Mouse (Mus musculus): ENCODE measurements at regions not wholly inside any gene's neighbourhood (a gene's known extent, or its start where the extent isn't known, plus 50 kb on each side); places are given as distances from the start of the nearest gene placed in this dataset.
"Not testable (repeated sequence)": the region's sequence is repeated elsewhere in the genome, so short reads cannot be mapped to it uniquely, and the experiment has no call there.

DNA sequence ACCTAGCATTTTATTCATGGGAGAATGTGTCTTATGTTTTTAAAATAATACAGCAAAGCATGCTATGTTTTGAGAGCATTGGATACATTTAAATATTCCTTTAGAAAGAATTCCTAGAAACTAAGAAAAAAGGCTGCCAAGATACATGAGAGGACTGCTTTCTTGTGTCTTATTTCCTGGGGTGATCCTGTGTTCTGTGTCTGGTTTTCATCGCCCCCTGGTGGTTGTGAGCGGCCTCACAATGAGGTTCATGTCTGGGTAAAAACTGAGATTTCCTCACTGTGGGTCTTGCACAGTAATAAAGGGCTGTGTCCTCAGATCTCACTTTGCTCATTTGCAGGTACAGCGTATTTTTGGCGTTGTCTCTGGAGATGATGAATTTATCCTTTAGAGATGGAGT, 469.2 kb downstream of the Adam6a start:
- not testable (repeated sequence) for DNase-seq

DNA sequence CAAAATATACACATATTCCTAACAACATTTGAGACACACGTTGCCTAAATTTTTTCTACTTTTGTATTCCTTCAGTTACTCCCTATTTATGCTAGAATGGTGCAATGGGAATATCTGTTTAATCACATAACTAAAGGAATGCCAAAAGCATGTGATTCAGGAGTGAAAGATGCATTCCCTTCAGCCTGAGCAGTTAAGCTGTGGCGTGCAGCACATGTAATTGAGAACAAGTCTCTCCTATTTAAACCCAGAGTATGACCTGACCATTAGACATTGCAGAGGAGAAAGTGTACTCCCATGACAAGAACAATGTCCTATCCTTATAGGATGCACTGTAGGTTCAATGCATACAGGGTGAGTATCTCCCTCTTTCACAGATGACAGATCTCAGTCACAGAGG, 493.3 kb downstream of the Adam6a start:
- not testable (repeated sequence) for DNase-seq

DNA sequence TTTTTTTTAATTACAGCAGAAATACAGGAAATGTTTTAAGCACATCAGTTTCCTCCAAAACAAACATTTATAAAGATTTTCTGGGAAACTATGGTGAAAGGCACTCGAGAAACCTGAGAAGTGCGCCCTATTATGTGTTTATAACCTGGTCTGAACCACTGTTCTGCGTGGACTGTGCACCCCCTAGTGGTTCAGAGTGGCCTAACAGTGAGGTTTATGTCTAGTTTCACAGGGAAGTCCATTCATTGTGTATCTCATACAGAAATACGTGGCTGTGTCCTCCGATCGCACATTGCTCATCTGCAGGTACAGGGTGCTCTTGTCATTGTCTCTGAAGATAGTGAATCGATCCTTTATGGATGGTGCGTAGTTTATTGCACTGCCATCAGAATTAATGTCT, 504.3 kb downstream of the Adam6a start:
- not testable (repeated sequence) for DNase-seq

DNA sequence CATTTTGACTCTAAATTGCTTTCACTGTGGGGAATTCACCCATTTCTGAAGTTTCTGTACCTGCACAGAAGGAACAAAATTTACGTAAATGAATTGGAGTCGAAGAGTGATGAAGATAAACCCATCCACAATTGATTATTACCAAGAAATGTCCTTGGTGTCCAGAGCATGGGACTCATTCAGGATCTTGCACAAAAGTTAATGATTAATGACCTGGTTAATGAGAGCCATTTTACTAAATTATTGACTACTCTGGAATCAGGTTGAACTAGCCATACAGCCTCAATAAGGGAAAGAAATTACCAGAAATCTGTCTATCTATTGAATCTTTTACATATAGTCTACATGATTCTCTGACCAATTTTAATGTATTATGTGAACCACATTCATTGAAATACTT, 509.6 kb downstream of the Adam6a start:
- DNase-seq: no peak

DNA sequence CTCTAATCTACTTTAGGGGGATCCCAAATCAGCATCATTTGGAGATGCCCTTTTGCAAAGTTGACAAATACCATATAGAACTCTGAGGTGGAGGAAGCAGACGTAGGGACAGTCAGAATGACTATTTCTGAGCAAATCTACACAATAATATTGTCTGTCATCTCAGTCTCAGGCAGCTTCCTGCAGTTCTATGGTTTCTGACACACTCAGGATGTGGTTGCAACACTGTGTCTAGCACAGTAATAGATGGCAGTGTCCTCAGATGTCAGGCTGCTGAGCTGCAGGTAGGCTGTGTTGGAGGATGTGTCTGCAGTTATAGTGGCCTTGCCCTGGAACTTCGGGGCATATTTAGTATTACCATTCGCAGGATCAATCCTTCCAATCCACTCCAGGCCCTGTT, 515.9 kb downstream of the Adam6a start:
- no peak for DNase-seq

DNA sequence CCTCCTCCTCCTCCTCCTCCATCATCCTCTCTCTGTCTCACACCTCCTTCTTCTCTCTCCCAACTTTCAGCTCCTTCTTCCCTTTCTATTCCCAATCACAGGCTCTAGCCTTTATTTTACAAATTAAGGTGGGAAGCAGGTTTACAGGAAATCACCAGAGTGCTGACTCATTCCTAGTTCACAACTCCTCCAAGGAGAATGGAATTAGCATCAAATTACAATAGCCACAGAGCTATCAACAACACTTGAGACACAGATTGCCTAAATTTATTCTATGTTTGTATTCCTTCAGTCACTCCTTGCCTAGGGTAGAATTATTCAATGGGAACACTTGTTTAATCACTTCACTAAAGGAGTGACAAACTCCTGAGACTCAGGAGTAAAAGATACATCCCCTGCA, 523.5 kb downstream of the Adam6a start:
- no peak for DNase-seq

DNA sequence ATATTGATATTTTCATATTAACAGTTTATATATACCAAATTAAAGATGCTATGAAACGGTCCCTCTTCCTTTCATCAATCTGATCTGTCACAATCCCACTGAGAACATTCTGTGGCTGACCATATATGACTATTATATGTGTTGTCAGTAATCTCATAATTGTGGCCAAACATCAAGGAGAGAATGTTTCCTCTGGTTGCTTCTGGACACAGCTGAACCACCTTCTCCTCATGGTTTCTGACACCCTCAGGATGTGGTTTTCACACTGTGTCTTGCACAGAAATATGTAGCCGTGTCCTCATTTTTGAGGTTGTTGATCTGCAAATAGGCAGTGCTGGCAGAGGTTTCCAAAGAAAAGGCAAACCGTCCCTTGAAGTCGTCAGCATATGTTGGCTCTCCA, 565.0 kb downstream of the Adam6a start:
- DNase-seq: not testable (repeated sequence)

DNA sequence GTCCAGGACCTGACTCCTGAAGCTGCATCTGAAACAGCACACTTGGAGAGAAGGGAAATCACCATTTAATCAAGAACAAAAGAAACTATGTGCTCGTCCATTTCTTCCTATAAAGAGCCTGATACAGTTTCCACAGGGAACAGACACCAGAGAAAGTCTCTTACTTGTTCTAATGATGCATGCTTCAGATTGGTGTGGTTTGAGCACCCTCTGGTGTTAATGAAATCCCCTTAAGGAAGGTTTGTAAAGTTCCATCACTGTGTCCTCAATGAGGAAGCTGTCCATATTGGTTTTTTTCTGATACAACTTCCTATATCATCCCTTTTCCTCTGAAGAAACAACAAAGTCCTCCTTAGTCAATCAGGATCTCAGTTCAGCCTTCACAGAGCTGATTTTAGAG, 591.2 kb downstream of the Adam6a start:
- no peak for DNase-seq

DNA sequence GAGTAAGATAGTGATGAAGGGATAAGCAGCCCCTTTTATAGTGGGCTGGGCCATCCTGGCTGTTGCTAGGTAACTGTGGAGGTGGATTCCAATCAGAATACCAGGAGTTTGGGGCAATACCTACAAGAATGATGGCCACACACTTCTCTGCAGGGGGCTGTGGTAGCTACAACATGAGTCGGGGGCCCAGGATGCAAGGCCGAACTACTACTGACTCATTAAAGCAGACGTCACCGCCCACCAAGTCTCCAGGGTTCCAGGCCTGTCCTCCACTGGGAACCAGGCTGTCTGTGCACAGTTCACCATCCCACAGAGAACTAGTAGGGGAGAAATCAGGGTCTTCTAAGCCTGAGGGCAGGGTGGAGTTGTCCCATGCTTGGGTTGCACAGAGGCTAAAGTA, 605.1 kb downstream of the Adam6a start:
- no peak for DNase-seq

DNA sequence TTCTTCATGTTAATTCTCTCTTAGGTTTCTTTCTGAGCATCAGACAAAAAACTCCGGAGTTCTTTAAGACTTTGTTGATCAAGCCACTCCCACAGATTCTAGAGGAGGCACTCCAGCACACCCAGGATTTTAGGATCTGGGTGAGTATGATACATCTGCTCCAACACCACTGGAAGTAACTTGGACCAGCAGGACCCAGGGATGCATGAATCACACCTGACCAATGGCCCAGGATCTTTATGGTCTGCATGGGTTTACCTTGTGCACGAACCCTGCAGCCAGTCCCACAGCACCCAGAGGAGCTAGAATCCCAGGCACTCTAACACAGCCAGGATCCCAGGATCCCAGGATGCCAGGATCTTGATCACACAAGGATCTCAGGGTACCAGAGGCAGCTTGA, 628.6 kb downstream of the Adam6a start:
- no peak for DNase-seq

DNA sequence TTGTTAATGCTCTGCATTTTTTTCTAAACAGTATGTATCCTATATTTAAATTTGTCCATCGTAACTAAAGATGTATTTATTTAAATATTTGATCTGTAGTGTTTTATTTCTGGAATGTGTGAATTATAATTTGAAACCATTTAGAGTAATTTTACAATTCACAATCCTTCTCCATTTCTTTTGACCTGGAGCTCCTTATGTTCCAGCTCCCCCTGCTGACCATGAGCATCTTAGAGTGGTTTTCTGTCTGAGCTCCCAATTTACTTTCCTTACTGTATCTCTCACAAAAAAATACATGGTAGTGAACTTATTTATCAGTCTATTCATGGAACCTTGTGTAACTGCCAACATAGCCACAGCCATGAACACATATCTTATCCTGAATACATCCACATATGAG, 655.8 kb downstream of the Adam6a start:
- no peak for DNase-seq

DNA sequence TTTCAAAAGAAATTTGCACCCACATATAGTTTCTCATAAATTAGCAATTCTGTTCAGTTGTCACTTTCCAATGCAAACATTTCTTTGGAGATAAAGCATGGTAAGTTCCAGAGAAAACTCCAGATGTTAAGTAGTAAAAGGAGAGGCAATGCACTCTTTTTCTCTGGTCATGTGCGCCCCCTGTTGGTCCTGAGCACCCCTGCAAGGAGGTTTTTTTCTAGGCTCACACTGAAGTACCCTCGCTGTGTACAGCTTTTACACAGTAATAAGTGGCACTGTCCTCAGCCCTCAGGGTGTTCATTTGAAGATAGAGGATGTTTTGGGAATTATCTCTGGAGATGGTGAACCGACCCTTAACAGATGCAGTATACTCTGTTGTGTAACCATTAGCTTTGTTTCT, 678.8 kb downstream of the Adam6a start:
- no peak for DNase-seq
